Mouse (Mus musculus) gastrocnemius, postnatal 36 days (tissue): ENCODE measurements at regions not wholly inside any gene's neighbourhood (a gene's known extent, or its start where the extent isn't known, plus 50 kb on each side); places are given as distances from the start of the nearest gene placed in this dataset.

Experiments
- DNase-seq, 2 experiments: peaks; one replicate each; pipeline ENCODE4 v3.0.0; 2022
- intact Hi-C: fragments of 180-260 bp; cut with DNase I; formaldehyde crosslinking; loops from one replicate; pipeline ENCODE4 v1.15.1; 2025

DNA sequence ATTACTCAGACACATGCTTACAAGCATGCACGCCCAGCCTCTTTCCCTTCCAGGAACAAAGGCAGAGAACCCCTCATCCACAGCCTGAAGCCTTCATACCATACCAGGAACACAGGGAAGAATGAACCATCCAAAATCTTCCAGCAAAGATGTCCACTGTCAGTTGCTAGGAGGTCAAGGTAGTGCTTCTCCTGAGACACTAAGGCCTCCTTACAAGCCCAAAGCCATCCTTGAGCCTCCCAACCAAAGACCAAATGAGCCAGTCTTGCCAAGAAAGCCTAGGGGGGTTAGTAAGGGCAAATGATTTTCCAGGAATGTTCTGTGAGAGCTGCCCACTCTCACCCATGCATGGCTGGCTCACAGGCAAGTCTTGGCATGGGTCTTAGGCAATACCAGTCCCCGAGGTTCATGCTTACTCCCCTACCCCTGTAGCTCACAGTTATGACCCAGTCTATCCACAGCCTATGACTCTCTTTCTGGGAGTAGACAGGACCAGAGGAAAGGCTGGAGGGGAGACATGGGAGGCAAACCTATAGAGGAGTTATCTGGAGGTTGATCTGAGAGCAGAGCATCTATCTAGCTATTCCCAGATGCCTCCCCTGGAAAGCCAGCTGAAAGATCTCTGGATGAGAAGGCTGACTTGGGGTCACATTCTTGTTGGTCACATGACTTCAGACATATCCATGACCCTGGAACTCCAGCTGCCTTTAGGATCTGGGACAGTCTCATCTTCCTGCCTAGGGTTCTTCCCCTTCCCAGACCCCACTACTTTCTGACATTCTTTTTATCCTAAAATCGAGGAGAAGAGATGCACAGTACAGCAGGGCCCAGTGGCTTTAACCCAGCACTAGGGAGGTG lies 112.4 kb downstream of the Zfp36l2 start:
- intact Hi-C loops, result no loop called here
- DNase-seq, result no peak

DNA sequence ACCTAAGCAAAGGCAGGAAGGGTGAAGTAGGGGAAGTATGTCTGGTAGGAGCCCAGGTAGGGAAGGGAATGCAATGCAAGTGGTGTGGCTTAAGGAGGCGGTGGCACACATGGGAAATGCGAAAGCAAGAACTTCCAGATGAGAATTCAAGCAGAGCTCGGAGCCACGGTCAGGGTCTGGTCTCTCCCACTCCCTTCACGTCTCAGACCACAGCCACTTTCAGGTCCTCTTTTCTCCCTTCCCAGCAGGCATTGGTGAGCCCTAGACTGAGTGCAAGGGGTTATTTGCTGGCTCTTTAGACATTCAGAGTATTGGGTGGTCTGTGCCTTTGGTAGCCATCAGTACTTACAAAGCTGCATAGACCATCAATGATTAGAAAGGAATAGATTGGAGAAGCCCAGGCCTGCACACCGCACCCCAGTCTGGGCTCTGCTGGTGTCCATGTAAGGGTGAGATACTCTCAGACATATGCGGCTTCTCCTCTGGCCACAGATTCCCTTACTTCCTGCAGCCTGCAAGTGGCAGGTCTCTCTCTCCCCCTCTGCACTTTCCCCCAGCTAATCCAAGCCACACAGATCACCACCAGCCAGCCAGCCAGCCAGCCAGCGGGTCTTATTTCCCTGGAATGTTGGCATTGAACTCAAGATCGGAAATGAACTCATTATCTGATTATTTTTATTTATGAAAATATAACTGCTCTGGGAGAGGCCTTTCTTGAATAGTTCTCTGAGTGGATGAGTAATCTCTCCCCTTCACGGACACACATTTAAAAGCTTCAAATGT lies 113.6 kb downstream of the Zfp36l2 start:
- no peak for DNase-seq
- intact Hi-C loops, result no loop called here

DNA sequence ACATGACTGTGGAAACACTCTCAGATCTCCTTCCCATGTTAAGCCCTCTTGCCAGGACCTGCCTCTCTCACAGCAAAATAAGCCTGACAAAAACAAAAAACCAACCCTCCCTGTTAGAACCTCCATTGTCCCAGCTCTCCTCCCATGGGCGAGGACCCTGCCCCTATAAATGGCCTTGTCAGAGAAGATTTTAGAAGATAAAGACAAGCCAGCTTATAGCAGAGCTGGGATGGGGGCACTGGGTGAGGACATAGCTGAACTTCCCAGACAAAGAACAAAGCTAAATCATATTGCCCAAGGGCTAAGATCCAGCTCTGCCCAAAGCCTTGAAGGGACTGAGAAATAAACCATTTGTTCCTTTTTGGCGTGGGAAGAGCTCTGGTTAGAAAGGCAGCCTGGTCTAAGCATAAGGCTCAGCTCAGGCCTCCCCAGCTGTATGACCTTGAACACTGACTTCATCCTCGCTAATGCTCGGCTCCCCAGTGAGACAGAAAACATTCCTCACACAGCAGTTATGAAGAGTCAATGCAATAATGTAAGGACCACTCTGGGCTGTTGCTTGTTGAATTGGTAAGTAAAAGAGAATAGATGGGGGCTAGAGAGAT lies 115.2 kb downstream of the Zfp36l2 start:
- intact Hi-C loops, result no loop called here
- DNase-seq, result no peak

DNA sequence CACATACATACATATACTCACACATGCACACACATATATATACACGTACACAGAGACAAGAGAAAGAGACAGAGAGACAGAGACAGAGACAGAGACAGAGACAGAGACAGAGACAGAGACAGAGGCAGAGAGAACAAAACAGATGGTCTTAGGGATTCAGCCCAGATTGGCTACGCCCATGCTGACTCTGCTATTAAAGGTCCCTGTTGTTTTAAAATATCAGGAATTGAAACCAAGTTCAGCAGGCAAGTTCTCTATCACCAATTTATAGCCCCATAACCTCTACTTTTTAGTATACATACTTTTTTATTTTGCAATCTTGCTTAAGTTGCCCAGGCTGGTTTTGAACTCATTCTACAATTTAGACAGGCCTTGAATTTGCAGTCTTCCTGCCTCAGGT lies 115.9 kb downstream of the Zfp36l2 start:
- DNase-seq, result no peak
- intact Hi-C loops, result no loop called here

DNA sequence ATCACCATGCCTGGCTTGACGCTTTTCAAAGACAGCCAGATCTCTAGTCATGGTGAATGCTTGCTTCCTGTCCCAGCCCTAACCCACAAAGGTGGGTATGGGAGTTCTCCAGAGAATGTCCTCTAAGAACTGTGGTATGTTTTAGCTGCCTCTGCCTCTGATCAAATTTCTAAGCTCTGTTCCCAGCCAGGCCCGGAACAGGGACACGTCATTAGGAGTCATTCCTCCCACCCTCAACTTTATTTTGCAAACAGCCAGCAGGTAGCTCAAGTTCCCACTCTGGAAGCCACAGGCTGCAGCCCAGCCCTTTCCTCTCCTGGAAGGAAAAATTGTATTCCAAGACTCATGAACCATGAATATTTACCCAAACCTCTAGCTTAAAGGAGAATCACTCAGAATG lies 117.2 kb downstream of the Zfp36l2 start:
- DNase-seq, result no peak
- intact Hi-C loops, result no loop called here

DNA sequence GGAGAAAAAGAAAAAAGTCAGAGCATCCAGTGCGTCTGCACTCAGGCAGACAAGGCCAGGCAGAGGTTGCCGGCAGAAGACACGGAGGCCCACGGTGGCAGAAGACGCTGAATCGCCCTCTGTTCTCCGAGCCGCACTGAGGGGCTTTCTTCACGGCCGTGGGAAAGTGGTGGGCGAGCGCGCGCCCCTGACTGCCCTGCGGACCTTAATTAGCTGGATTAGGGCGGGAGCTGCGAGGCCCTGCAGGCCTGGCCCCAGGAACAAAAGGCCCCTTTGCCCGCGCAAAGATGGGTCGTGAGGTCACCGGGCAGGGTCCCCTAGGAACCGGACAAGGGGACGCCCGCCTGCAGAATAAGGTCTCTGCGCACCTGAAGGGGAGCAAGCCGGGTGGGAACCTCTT lies 120.6 kb downstream of the Zfp36l2 start:
- no peak for DNase-seq
- intact Hi-C loops, result no loop called here

DNA sequence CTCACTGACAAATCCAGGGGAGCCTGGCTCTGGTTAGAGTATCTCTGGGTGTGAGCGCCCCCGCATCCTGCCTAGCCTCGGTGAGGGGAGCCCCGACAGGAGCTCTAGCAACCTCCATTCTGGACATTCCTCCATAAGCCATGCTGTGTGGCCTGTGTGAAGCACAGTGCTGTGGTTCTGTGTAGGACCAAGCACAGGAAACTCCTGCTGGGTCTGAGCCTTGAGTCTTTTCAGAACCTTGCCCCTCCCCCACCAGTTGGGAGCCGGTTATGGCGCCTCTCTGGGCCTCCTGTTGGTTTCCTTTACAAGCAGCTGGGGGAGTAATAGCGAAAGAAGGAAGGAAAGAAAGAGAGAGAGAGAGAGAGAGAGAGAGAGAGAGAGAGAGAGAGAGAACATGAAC lies 124.0 kb downstream of the Zfp36l2 start:
- DNase-seq, result no peak
- intact Hi-C loops, result no loop called here

DNA sequence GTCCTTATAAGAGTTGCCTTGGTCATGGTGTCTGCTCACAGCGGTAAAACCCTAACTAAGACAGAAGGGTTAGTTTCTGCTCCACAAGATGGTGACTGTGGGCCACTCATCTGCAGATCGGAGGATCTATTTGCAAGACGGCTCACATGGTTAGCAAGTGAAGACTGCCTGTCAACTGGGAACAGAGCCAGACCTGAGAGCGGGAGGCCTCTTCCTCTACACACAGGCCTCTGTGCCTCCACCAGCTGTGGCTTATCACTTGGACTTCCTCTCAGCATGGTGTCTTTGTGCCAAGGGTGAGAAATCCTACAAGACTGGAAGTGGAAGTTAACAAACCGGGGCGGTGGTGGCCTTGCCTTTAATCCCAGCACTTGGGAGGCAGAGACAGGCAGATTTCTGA lies 126.1 kb downstream of the Zfp36l2 start:
- intact Hi-C loops, result no loop called here
- DNase-seq, result no peak

DNA sequence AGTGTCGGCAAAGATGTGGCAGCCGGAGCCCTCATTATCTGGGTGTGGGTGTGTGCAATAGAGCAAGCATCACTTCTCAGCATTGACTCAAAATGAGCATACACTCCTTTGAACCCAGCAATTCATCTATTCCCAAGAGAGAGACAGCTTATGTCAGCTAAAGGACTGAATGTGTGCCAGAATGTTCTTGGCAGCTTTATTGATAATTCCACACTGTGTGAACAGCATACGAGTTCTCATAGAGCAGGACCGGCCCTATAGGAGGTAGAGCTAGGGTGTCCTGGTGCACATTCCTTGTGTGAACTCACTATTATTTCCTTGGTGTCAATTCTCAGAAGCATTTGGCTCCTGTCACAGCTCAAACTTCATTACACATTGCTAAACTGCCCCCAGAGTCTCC lies 131.3 kb downstream of the Zfp36l2 start:
- intact Hi-C loops, result no loop called here
- no peak for DNase-seq

DNA sequence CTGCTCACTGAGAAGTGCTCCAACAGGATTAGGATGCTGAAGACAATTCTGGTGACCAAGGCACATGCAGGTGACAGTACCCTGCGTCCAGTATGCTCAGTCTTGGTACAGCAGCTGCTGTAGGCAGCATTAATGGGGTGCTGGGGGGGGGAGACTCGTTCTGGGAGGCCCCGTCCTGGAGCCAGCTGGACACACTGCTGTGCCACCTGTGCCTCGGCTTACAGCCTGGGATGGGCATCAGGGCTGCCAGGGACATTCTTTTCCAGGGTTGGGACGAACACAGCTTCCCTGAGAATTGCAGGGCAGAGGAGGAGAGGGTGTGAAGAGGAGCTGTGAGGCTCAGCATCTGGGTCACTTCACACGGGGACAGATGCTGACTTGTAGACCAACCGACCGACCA lies 135.3 kb downstream of the Zfp36l2 start:
- DNase-seq, result no peak

DNA sequence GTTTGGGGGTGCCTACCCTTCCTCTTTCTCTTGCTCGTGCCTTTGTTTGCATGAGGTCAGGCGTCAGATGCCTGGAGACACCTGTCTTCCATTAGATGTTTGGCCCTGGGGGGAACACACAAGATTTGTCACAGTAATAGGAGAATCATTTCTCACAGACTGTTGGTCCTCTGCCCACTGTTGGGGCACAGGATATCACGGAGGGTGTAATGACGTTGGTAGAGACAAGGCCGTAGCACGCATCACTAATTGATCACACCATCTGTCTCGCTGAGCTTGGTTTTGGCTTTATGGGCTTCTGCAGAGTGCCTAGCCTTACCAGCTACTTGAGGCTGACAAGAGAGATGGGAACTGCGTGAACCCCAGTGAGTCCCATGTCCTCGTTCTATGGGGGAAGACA lies 136.5 kb downstream of the Zfp36l2 start:
- intact Hi-C loops, result no loop called here
- DNase-seq, result no peak

More for the DNA sequence above, 135.3 kb downstream of the Zfp36l2 start:
- intact Hi-C loops, result no loop called here

DNA sequence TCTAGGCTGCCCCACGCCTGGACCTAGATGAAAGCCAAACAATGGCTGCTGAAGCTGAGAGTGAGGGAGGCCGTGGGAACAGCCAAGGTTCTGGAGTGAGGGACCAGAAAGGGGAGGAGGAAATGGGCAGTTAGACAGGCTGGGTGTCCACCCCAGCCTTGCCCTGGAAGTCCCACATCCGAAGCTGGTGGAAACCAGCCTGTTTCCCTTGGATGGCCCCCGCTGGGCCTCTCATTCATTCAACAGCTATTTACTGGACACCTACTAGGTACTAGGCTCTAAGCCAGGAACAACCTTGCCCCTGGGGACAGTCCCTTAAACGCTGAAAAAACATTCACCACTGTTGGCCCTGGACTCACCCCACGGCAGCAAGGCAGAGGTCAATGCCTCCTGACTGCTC lies 139.2 kb downstream of the Zfp36l2 start:
- no peak for DNase-seq
- intact Hi-C loops, result no loop called here

DNA sequence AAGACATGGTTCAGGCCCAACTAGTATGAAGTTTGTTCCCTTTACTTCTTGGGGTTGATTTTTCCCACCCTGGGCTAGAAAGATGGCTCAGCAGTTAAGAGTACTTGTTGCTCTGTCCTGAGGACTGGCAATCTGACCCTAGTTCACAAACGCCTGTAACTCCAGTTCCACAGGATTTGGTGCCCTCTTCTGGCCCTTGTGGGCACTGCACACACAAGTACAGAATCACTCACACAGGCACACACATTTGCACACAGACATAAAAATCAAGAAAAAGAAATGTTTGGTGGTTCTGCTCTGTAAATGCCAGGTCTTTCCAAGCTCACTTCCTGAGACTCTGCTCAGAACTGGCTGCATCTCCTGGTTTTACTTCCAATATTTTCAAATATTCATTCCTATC lies 140.2 kb downstream of the Zfp36l2 start:
- intact Hi-C loops, result no loop called here
- no peak for DNase-seq

DNA sequence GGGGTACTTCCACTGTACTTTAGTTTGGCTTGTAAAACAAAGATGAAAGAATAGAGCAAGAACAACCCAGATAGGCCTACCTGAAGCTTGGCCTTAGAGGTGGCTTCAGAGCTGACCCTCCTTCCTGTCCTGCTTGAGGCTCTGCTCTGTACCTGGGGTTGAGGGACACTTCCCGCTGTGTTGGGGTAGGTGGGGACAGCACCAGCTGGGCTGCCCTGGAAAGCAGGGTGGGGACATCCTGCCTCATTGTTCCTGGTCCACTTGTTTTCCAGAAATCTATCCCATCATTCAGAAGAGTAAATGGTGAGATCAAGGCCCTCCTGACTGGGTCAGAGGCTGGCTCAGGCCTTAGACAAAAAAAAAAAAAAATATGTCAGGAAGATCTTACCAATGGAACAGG lies 141.9 kb downstream of the Zfp36l2 start:
- no peak for DNase-seq
- intact Hi-C loops, result no loop called here

DNA sequence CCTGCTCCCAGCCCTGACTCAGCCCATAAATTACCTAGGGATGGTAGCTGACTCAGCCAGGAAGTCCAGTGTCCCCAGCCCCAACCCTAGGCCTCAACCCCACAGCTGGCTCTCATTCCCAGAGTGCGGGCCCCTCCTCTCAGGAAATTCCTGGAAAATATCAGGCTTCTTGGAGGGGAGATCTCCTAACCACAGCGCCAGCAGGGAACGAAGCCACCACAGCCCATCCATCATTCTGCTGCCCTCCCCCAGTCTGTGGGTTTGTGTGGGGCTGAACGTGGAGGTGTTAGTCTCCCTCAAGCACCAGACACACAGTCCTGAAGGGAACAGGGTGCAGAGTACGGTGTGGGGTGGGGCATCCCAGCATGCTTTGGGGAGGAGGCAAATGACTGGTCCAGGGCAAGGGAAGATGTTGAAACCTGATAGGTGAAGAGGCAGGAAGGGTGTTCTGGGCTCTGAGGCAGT lies 143.2 kb downstream of the Zfp36l2 start:
- intact Hi-C loops, result no loop called here
- no peak for DNase-seq

DNA sequence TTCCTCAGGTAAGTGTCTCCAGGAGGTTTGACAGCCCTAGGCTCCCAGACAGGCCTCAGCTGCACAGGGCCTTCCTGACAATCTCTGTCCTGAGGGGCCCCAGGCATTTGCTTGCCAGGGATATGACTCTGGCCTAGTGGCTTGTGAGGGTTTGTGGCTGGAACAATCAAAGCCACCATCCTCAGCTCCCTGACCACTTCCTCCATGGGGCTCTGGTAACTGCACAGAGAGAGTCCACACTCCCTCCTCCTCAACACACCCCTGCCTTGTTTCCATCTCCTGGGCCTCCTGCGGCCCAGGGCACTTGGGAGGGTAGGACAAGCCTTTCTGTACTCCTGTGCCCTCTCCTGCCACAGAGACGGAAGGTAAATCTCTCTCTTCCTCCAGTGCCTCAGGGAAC lies 144.6 kb downstream of the Zfp36l2 start:
- intact Hi-C loops, result no loop called here
- DNase-seq, result no peak

DNA sequence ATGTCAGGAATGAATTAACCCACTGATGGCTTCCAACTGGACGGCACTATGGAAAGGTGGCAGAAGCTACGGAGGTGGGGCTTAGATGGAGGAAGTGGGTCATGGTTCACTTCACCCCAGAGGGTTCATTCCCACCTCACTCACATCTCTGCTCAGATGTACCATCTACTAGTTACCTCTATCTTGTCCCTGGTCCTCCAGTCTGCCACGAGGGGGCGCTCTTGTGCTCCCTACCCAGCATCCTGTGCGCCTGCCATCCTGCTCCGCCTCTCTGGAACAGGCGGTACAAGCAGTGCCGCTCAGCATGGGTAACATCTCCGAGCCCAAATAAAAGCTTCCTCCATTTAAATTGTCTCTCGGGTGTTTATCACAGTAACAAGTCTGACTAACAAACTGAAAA lies 148.3 kb downstream of the Zfp36l2 start:
- intact Hi-C loops, result no loop called here
- no peak for DNase-seq

DNA sequence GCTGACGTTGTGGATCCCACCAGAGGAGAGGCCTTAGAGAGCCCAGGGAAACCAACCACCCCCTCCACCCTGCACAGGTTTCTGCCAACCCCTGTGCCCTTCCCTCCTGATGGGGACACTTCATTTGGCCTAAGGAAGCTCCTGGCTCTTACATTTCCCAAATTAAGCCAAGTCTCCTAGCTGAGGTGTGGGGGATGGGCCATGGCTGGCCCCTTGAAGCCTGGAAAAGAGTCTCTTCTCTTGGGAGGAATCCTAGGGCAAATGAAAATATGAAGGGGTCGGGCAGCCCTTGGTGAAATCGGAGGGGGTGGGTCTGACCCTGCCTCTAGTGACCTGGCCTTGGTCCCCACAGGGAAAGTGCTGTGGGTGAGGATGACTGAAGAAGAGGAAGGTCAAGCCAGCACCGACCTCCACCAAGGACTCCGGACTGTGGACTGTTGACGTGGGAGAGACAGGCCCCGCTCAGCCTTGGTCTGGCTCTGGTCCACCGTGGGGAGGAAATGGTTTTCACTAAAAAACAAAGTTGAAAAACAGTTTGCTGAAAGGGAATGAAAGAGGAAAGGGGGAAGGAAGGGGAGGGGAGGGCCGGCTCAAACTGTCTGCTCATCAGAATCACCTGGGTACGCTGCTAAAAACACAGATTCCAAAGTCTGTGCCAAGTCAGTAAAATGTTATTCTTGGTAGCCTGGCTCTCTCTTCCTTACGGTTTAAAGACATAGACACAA lies 150.0 kb downstream of the Zfp36l2 start:
- peak in 1 of 2 experiments; percentile 58 for DNase-seq
- intact Hi-C loops, result no loop called here

DNA sequence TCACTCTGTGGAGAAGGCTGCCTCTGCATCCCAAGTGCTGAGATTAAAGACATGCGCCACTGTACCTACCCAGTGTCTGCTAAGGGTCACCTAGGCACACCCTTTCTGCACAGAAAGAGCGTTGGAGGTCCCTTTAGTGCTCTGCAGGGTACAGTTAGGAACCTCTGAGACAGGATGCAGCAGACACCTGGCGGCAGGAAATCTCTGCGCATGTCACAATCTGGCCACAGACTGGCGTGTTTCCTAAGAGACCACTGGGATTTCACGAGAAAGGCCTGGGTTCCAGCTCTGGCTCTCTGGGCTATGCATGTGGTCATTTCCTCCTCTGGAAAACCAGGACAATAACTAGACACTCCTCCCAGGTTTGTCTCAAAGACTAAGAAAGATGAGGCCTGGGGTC lies 151.7 kb downstream of the Zfp36l2 start:
- intact Hi-C loops, result no loop called here
- DNase-seq, result no peak

DNA sequence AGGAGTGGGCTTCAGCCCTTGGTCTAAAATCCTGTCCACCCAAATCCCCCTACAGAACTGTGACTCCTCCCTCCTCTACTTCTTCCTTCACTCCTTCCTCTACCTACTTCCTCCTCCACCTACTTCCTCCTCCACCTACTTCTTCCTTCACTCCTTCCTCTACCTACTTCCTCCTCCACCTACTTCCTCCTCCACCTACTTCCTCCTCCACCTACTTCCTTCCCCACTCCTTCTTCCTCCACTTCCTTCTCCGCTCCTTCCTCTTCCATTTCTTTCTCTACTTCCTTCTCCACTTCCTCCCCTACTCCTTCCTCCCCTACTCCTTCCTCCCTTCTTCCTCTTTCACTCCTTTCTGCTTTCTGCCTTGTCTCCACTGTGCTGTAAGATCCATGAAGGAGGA lies 152.9 kb downstream of the Zfp36l2 start:
- intact Hi-C loops, result no loop called here
- no peak for DNase-seq

DNA sequence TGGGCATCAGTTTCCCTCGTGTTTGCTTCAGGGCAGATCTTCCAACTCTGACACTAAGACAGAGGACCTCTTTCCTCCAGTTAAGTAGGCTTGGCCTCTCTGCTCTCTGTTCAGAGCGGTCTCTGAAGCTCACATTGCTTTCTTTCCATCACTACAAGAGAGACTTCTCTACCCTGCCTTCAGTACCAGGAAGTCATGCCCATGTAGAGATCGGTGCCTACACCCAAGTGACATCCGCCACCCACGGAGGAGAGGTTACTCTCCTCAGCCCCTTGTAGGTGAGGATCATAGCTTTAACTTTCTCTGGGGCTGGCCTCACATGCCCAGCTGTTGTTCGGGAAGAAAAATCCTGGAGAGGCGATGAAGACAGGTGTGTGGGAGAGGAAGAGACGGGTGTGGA lies 155.3 kb downstream of the Zfp36l2 start:
- no peak for DNase-seq
- intact Hi-C loops, result no loop called here
